Mouse (Mus musculus) forebrain, embryonic 14.5 days (tissue): ENCODE measurements around the gene Kif3a. TPM values are rescaled to one million over a fixed set of nuclear protein-coding genes. Genes with fewer than 3 reads are reported as not detected.

ENCODE experiments used
- ATAC-seq: fragments of 200-750 bp; cut with Nextera tagmentation; 2 replicates; pipeline ENCODE4 v1.8.0; 2017; ENCODE audit warnings: mild to moderate bottlenecking, moderate library complexity
- DNase-seq: peaks from one replicate; pipeline ENCODE4 v3.0.0-alpha.2; 2015; ENCODE audit warnings: low spot score
- H3K27ac ChIP-seq: fragments of 300-500 bp; sonication (generic); 2 replicates; pipeline ENCODE4 v1.5.1; 2014; ENCODE audit warnings: low read depth, mild to moderate bottlenecking, control low read depth, low read length, moderate library complexity
- H3K27me3 ChIP-seq: fragments of 300-500 bp; sonication (generic); replicated peaks from 2 replicates; pipeline ENCODE4 v1.6.1; 2014; ENCODE audit warnings: low read length, control low read depth, mixed read lengths; ENCODE audit not compliant: control insufficient read depth, insufficient read depth
- H3K36me3 ChIP-seq: fragments of 300-500 bp; sonication (generic); 2 replicates; pipeline ENCODE4 v1.6.1; 2014; ENCODE audit warnings: low read length, control low read depth; ENCODE audit not compliant: control insufficient read depth, insufficient read depth
- H3K4me1 ChIP-seq: fragments of 300-500 bp; sonication (generic); 2 replicates; pipeline ENCODE4 v1.6.1; 2014; ENCODE audit warnings: antibody characterized with exemption, low read length, control low read depth; ENCODE audit not compliant: control insufficient read depth, insufficient read depth
- H3K4me2 ChIP-seq: fragments of 300-500 bp; sonication (generic); 2 replicates; pipeline ENCODE4 v1.6.1; 2014; ENCODE audit warnings: mild to moderate bottlenecking, control low read depth, low read length
- H3K4me3 ChIP-seq: fragments of 300-500 bp; sonication (generic); 2 replicates; pipeline ENCODE4 v1.5.1; 2014; ENCODE audit warnings: low read depth, low read length, control low read depth
- H3K9ac ChIP-seq: fragments of 300-500 bp; sonication (generic); 2 replicates; pipeline ENCODE4 v1.6.1; 2014; ENCODE audit warnings: mild to moderate bottlenecking, low read length, control low read depth, moderate library complexity
- H3K9me3 ChIP-seq: fragments of 300-500 bp; sonication (generic); replicated peaks from 2 replicates; pipeline ENCODE4 v1.6.1; 2016; ENCODE audit warnings: low read length, control low read depth, mixed read lengths; ENCODE audit not compliant: control insufficient read depth
- WGBS: fragments of 180-500 bp; shearing (Covaris S2); extraction: QIAGEN DNeasy Blood & Tissue Kit; methylation state at CpG from one replicate; pipeline ENCODE4 v1.1.7; 2014; 5-methylcytosine and 5-hydroxymethylcytosine counted together
- polyA plus RNA-seq: library from polyadenylated mRNA; unstranded; fragments of >200 nt; fragmentation: Nextera tagmentation; extraction: Ambion mirVana; gene quantifications from 2 replicates; pipeline ENCODE4 v1.2.1, GENCODE M21; 2014

The Kif3a gene
- polyA plus RNA-seq, 1 experiment from 2014 or later: 216 TPM

- 0 out of 2 replicates have a peak, but pooled peaks cover 5% of the 10 kb centered on the region for H3K27me3 ChIP-seq
- H3K4me3 ChIP-seq: no peak overlapping the region
- WGBS: 21% methylated on average over 21 of the region's 21 CpGs
- DNase-seq (peak; percentile 28), ATAC-seq (no peak)
- H3K27ac ChIP-seq: no peak overlapping the region
- no peak overlapping the region for H3K9ac ChIP-seq
- H3K4me2 ChIP-seq: no peak overlapping the region
- 0 out of 2 replicates have a peak, but pooled peaks cover 3% of the 10 kb centered on the region for H3K4me1 ChIP-seq
- no peaks in the 10 kb centered on the region for H3K9me3 ChIP-seq
- no peaks in the 10 kb centered on the region for H3K36me3 ChIP-seq
Observed at GRCm38 (mm10) chr11:53637046-53637802, 70.0 kb downstream of the Kif3a start.

- Histone ChIP-seq H3K9ac (no peak overlapping the region), H3K4me3 (no peak overlapping the region), H3K4me2 (no peak overlapping the region), H3K9me3 (no peaks in the 10 kb centered on the region), H3K27me3 (0 out of 2 replicates have a peak, but pooled peaks cover 5% of the 10 kb centered on the region), H3K36me3 (no peaks in the 10 kb centered on the region), H3K27ac (no peak overlapping the region), H3K4me1 (0 out of 2 replicates have a peak, but pooled peaks cover 3% of the 10 kb centered on the region)
- DNase-seq (no peak), ATAC-seq (no peak)
- 83% methylated on average over 9 of the region's 10 CpGs for WGBS
Observed at GRCm38 (mm10) chr11:53637803-53638260, 70.7 kb downstream of the Kif3a start.

- H3K4me3 ChIP-seq: no peak overlapping the region
- no peak overlapping the region for H3K9ac ChIP-seq
- H3K36me3 ChIP-seq: no peaks in the 10 kb centered on the region
- no peak overlapping the region for H3K27ac ChIP-seq
- no peak overlapping the region for H3K4me2 ChIP-seq
- DNase-seq: no peak
- no peak for ATAC-seq
- WGBS: 78% methylated on average over 12 of the region's 12 CpGs
- no peaks in the 10 kb centered on the region for H3K27me3 ChIP-seq
- no peaks in the 10 kb centered on the region for H3K9me3 ChIP-seq
- no peaks in the 10 kb centered on the region for H3K4me1 ChIP-seq
Observed at GRCm38 (mm10) chr11:53642744-53643279, 75.6 kb downstream of the Kif3a start.

- Histone ChIP-seq H3K27me3 (no peaks in the 10 kb centered on the region), H3K36me3 (0 out of 2 replicates have a peak, but pooled peaks cover 4% of the 10 kb centered on the region), H3K9me3 (no peaks in the 10 kb centered on the region), H3K9ac (no peak overlapping the region), H3K4me1 (no peaks in the 10 kb centered on the region), H3K4me2 (no peak overlapping the region), H3K4me3 (no peak overlapping the region), H3K27ac (no peak overlapping the region)
- 72% methylated on average over 5 of the region's 5 CpGs for WGBS
- no peak for ATAC-seq
- DNase-seq: no peak
Observed at GRCm38 (mm10) chr11:53644017-53644416, 76.8 kb downstream of the Kif3a start.

GRCm38 (mm10) chr11:53651441-53651840 is 84.3 kb downstream of the Kif3a start:
- 91% methylated on average over 4 of the region's 4 CpGs for WGBS
- ATAC-seq (no peak), DNase-seq (no peak)
- Histone ChIP-seq H3K36me3 (peaks cover 27% of the 10 kb centered on the region), H3K9me3 (no peaks in the 10 kb centered on the region), H3K4me1 (no peaks in the 10 kb centered on the region), H3K4me3 (no peak overlapping the region), H3K27ac (no peak overlapping the region), H3K9ac (no peak overlapping the region), H3K4me2 (no peak overlapping the region), H3K27me3 (no peaks in the 10 kb centered on the region)

Other genes with a start within 250 kb of the Kif3a start
- gene Zcchc10, start 242.7 kb upstream of the Kif3a start, polyA plus RNA-seq: 16.0 and 17.0 TPM in 2 replicates
- 69.4 and 79.4 TPM in 2 replicates for gene Aff4, start 216.5 kb upstream of the Kif3a start, polyA plus RNA-seq
- not detected in 2 replicates for gene Leap2, start 144.2 kb upstream of the Kif3a start, polyA plus RNA-seq
- 637 and 819 TPM in 2 replicates for gene Uqcrq, start 136.5 kb upstream of the Kif3a start, polyA plus RNA-seq
- gene Gdf9, start 136.4 kb upstream of the Kif3a start, polyA plus RNA-seq: 3.3 and 3.9 TPM in 2 replicates
- not detected in 2 replicates for gene Gm10447, start 110.3 kb upstream of the Kif3a start, polyA plus RNA-seq
- gene Shroom1, start 110.2 kb upstream of the Kif3a start, polyA plus RNA-seq: 1.5 and 1.7 TPM in 2 replicates
- gene Gm9837, start 96.9 kb upstream of the Kif3a start, polyA plus RNA-seq: not detected in 2 replicates
- gene Gm9945, start 87.2 kb upstream of the Kif3a start, polyA plus RNA-seq: 0.19 TPM in 1 of 2 replicates, not detected in the other
- 1.2 and 1.7 TPM in 2 replicates for gene Sowaha, start 87.1 kb upstream of the Kif3a start, polyA plus RNA-seq
- gene Sept8, start 48.1 kb upstream of the Kif3a start, polyA plus RNA-seq: 12.3 and 16.7 TPM in 2 replicates
- 5.9 and 6.9 TPM in 2 replicates for gene Il4, start 51.3 kb downstream of the Kif3a start, polyA plus RNA-seq
- gene Il13, start 67.3 kb downstream of the Kif3a start, polyA plus RNA-seq: not detected in 2 replicates
- 10.6 and 11.0 TPM in 2 replicates for gene Rad50, start 139.9 kb downstream of the Kif3a start, polyA plus RNA-seq
- gene Il5, start 153.4 kb downstream of the Kif3a start, polyA plus RNA-seq: not detected in 2 replicates
- gene Irf1, start 202.6 kb downstream of the Kif3a start, polyA plus RNA-seq: 3.0 and 3.8 TPM in 2 replicates
- gene Gm17334, start 205.8 kb downstream of the Kif3a start, polyA plus RNA-seq: not detected in 2 replicates